Mouse (Mus musculus) E14TG2a.4 (cell line): ENCODE data around the gene Gm5105.
A peak's percentile ranks its signal among the peaks of the same experiment; 100 is the strongest.

Experiments used
- H3K27me3 ChIP-seq: 2 replicates; pipeline ENCODE4 v1.6.1; 2014; ENCODE audit warnings: low read length, control low read depth; ENCODE audit not compliant: insufficient read depth
- H3K36me3 ChIP-seq: 2 replicates; pipeline ENCODE4 v1.6.1; 2014; ENCODE audit warnings: low read length, control low read depth; ENCODE audit not compliant: insufficient read depth
- H3K4me1 ChIP-seq: replicated peaks from 2 replicates; pipeline ENCODE4 v1.6.1; 2014; ENCODE audit warnings: low read depth, low read length, control low read depth
- H3K4me3 ChIP-seq: replicated peaks from 2 replicates; pipeline ENCODE4 v1.5.1; 2014; ENCODE audit warnings: mild to moderate bottlenecking, low read length
- H3K9me3 ChIP-seq: 2 replicates; pipeline ENCODE4 v1.6.1; 2014; ENCODE audit warnings: low read length, control low read depth
- CTCF ChIP-seq: conservative IDR thresholded peaks from 2 replicates; pipeline ENCODE4 v1.5.1; 2014; ENCODE audit warnings: low read length
- NANOG ChIP-seq: IDR thresholded peaks from 2 replicates; pipeline ENCODE4 v1.6.1; 2014; ENCODE audit warnings: borderline replicate concordance, low read length, mixed read lengths
- POU5F1 ChIP-seq: IDR thresholded peaks from 2 replicates; pipeline ENCODE4 v1.6.1; 2014; ENCODE audit warnings: low read length, borderline replicate concordance

The Gm5105 gene

GRCm38 (mm10) chr3:138067288-138067687, at the start of gene Gm5105:
Gene Gm5105, minus strand, starts transcription at chr3:138067388.
- Histone ChIP-seq H3K4me1 (peaks cover 28% of the 10 kb centered on the region), H3K27me3 (peaks cover 65% of the 10 kb centered on the region), H3K9me3 (no peaks in the 10 kb centered on the region), H3K36me3 (no peaks in the 10 kb centered on the region), H3K4me3 (no peak within 1 kb of the TSS)
- TF ChIP-seq POU5F1 (no peak), NANOG (no peak), CTCF (no peak)

GRCm38 (mm10) chr3:138116871-138117270, 49.7 kb upstream of the Gm5105 start:
- Histone ChIP-seq H3K27me3 (peaks cover 17% of the 10 kb centered on the region), H3K4me3 (no peak overlapping the region), H3K4me1 (peaks cover 13% of the 10 kb centered on the region; the same call in 1 of the 2 replicates), H3K36me3 (no peaks in the 10 kb centered on the region), H3K9me3 (no peaks in the 10 kb centered on the region)
- no peak for TF ChIP-seq CTCF
- no peak for TF ChIP-seq NANOG
- TF ChIP-seq POU5F1: no peak

- no peak for TF ChIP-seq POU5F1
- TF ChIP-seq CTCF: no peak
- no peak for TF ChIP-seq NANOG
- Histone ChIP-seq H3K4me3 (peak overlapping the region; percentile 60), H3K4me1 (peaks cover 13% of the 10 kb centered on the region; the same call in 1 of the 2 replicates), H3K27me3 (peaks cover 17% of the 10 kb centered on the region), H3K36me3 (no peaks in the 10 kb centered on the region), H3K9me3 (no peaks in the 10 kb centered on the region)
Observed at GRCm38 (mm10) chr3:138114106-138114505, 46.9 kb upstream of the Gm5105 start.

- peaks cover 13% of the 10 kb centered on the region; the same call in 1 of the 2 replicates for H3K4me1 ChIP-seq
- peaks cover 17% of the 10 kb centered on the region for H3K27me3 ChIP-seq
- no peak overlapping the region for H3K4me3 ChIP-seq
- H3K36me3 ChIP-seq: no peaks in the 10 kb centered on the region
- H3K9me3 ChIP-seq: no peaks in the 10 kb centered on the region
- no peak for TF ChIP-seq POU5F1
- no peak for TF ChIP-seq NANOG
- TF ChIP-seq CTCF: no peak
Observed at GRCm38 (mm10) chr3:138110910-138111782, 44.0 kb upstream of the Gm5105 start.

GRCm38 (mm10) chr3:138106887-138107286, 39.7 kb upstream of the Gm5105 start:
- TF ChIP-seq CTCF (no peak), POU5F1 (no peak), NANOG (no peak)
- H3K27me3 ChIP-seq: no peaks in the 10 kb centered on the region
- H3K9me3 ChIP-seq: no peaks in the 10 kb centered on the region
- no peak overlapping the region for H3K4me3 ChIP-seq
- no peaks in the 10 kb centered on the region for H3K36me3 ChIP-seq
- H3K4me1 ChIP-seq: no peaks in the 10 kb centered on the region

GRCm38 (mm10) chr3:138105056-138105455, 37.9 kb upstream of the Gm5105 start:
- TF ChIP-seq CTCF (no peak), POU5F1 (no peak), NANOG (no peak)
- Histone ChIP-seq H3K4me1 (no peaks in the 10 kb centered on the region), H3K27me3 (no peaks in the 10 kb centered on the region), H3K4me3 (no peak overlapping the region), H3K9me3 (no peaks in the 10 kb centered on the region), H3K36me3 (no peaks in the 10 kb centered on the region)

GRCm38 (mm10) chr3:138103690-138104089, 36.5 kb upstream of the Gm5105 start:
- TF ChIP-seq CTCF (no peak), POU5F1 (no peak), NANOG (no peak)
- Histone ChIP-seq H3K27me3 (no peaks in the 10 kb centered on the region), H3K36me3 (no peaks in the 10 kb centered on the region), H3K9me3 (no peaks in the 10 kb centered on the region), H3K4me1 (no peaks in the 10 kb centered on the region), H3K4me3 (no peak overlapping the region)

- Histone ChIP-seq H3K36me3 (no peaks in the 10 kb centered on the region), H3K4me3 (no peak overlapping the region), H3K27me3 (no peaks in the 10 kb centered on the region), H3K9me3 (no peaks in the 10 kb centered on the region), H3K4me1 (no peaks in the 10 kb centered on the region)
- TF ChIP-seq CTCF (no peak), POU5F1 (no peak), NANOG (no peak)
Observed at GRCm38 (mm10) chr3:138101936-138102335, 34.7 kb upstream of the Gm5105 start.

GRCm38 (mm10) chr3:138097718-138098117, 30.5 kb upstream of the Gm5105 start:
- no peak for TF ChIP-seq POU5F1
- TF ChIP-seq NANOG: no peak
- TF ChIP-seq CTCF: no peak
- Histone ChIP-seq H3K36me3 (no peaks in the 10 kb centered on the region), H3K4me3 (no peak overlapping the region), H3K9me3 (no peaks in the 10 kb centered on the region), H3K4me1 (0 out of 2 replicates have a peak, but pooled peaks cover 4% of the 10 kb centered on the region), H3K27me3 (no peaks in the 10 kb centered on the region; the same call in 1 of the 2 replicates)
